Mouse (Mus musculus) forebrain, postnatal 0 days (tissue): ENCODE data around the gene Rapsn. TPM values are rescaled to one million over a fixed set of nuclear protein-coding genes. Genes with fewer than 3 reads are reported as not detected.

Experiments used
- ATAC-seq: fragments of 200-750 bp; cut with Nextera tagmentation; 2 replicates; pipeline ENCODE4 v1.8.0; 2017; ENCODE audit warnings: mild to moderate bottlenecking, moderate library complexity
- DNase-seq: peaks from one replicate; pipeline ENCODE4 v3.0.0-alpha.2; 2015
- H3K27ac ChIP-seq: fragments of 300-500 bp; sonication (generic); 2 replicates; pipeline ENCODE4 v1.5.1; 2014; ENCODE audit warnings: low read depth, mild to moderate bottlenecking, antibody characterized with exemption, low read length, moderate library complexity, mixed read lengths
- H3K27me3 ChIP-seq: fragments of 300-500 bp; sonication (generic); 2 replicates; pipeline ENCODE4 v1.6.1; 2014; ENCODE audit warnings: mild to moderate bottlenecking, low read length, mixed read lengths; ENCODE audit not compliant: insufficient read depth
- H3K36me3 ChIP-seq: fragments of 300-500 bp; sonication (generic); 2 replicates; pipeline ENCODE4 v1.6.1; 2014; ENCODE audit warnings: mild to moderate bottlenecking, moderate library complexity; ENCODE audit not compliant: insufficient read depth
- H3K4me1 ChIP-seq: fragments of 300-500 bp; sonication (generic); 2 replicates; pipeline ENCODE4 v1.6.1; 2014; ENCODE audit warnings: antibody characterized with exemption; ENCODE audit not compliant: insufficient read depth
- H3K4me2 ChIP-seq: fragments of 300-500 bp; sonication (generic); 2 replicates; pipeline ENCODE4 v1.6.1; 2014; ENCODE audit warnings: low read depth, mild to moderate bottlenecking, moderate library complexity
- H3K4me3 ChIP-seq: fragments of 300-500 bp; sonication (generic); 2 replicates; pipeline ENCODE4 v1.5.1; 2014; ENCODE audit warnings: low read depth, low read length, mixed read lengths
- H3K9ac ChIP-seq: fragments of 300-500 bp; sonication (generic); 2 replicates; pipeline ENCODE4 v1.6.1; 2014; ENCODE audit warnings: mild to moderate bottlenecking
- H3K9me3 ChIP-seq: fragments of 300-500 bp; sonication (generic); 2 replicates; pipeline ENCODE4 v1.6.1; 2016; ENCODE audit warnings: low read length
- CTCF ChIP-seq: sonication (generic); IDR thresholded peaks from 2 replicates; pipeline ENCODE4 v1.5.1; 2016; ENCODE audit warnings: antibody characterized with exemption, control low read depth, low read depth
- WGBS: fragments of 180-500 bp; shearing (Covaris S2); extraction: QIAGEN DNeasy Blood & Tissue Kit; methylation state at CpG from one replicate; pipeline ENCODE4 v1.1.7; 2014; 5-methylcytosine and 5-hydroxymethylcytosine counted together
- polyA plus RNA-seq: library from polyadenylated mRNA; unstranded; fragments of >200 nt; fragmentation: Nextera tagmentation; extraction: Ambion mirVana; gene quantifications from 2 replicates; pipeline ENCODE4 v1.2.1, GENCODE M21; 2015
- total RNA-seq: library from RNA; depleted of rRNA; stranded (reverse); fragments of >200 nt; gene quantifications from 2 replicates; pipeline ENCODE4 v1.2.3, GENCODE M21; 2014

Gene Rapsn
- total and polyA plus RNA-seq, 2 experiments from 2014 or later: 0.38 to 1.1 TPM

DNA sequence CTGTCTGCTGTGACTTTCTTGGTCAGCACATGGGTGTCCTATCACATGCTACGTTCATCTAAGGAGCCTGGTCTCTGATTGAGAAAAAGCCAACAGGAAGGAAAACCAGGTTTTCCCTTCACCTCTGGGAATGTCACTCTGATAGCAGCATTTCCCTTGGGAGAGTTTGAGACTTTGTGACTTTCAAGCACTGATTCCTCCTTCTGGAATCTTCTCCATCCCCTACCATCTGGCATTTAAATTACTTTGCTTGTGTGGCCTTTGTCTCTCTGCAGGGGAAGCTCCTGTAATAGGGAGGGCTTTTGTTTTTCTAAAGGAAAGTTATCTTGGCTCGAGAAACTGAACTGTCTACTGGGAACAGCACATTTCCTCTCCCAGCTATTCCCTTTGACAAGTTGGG, 12.3 kb upstream of the Rapsn start:
- H3K9me3 ChIP-seq: no peaks in the 10 kb centered on the region
- ATAC-seq: no peak
- no peak overlapping the region for H3K4me2 ChIP-seq
- H3K27me3 ChIP-seq: no peaks in the 10 kb centered on the region
- no peak for DNase-seq
- H3K27ac ChIP-seq: no peak overlapping the region
- 67% methylated on average over 2 of the region's 2 CpGs for WGBS
- TF ChIP-seq CTCF: no peak
- no peak overlapping the region for H3K9ac ChIP-seq
- H3K4me1 ChIP-seq: no peaks in the 10 kb centered on the region
- H3K36me3 ChIP-seq: peaks cover 11% of the 10 kb centered on the region
- H3K4me3 ChIP-seq: no peak overlapping the region

DNA sequence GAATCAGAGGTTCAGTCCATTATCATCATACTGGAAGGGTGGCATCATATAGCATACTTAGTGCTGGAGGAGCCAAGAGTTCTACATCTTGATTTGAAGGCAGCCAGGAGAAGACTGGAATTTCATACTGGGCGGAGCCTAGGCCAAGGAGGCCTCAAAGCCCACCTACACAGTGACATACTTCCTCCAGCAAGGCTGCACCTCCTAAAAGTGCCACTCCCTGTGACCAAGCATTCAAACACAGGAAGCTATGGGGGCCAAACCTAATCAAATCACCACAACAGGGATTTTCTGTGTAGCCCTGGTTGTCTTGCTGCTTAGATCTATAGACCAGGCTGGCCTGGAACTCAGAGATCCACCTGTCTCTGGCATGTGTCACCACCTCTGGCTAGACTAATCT, 11.5 kb upstream of the Rapsn start:
- no peaks in the 10 kb centered on the region for H3K27me3 ChIP-seq
- WGBS: 94% methylated on average over 1 of the region's 1 CpGs
- no peak for DNase-seq
- TF ChIP-seq CTCF: no peak
- H3K36me3 ChIP-seq: peaks cover 8% of the 10 kb centered on the region
- H3K9me3 ChIP-seq: no peaks in the 10 kb centered on the region
- H3K4me1 ChIP-seq: no peaks in the 10 kb centered on the region
- no peak overlapping the region for H3K9ac ChIP-seq
- no peak overlapping the region for H3K4me2 ChIP-seq
- no peak for ATAC-seq
- no peak overlapping the region for H3K27ac ChIP-seq
- no peak overlapping the region for H3K4me3 ChIP-seq

DNA sequence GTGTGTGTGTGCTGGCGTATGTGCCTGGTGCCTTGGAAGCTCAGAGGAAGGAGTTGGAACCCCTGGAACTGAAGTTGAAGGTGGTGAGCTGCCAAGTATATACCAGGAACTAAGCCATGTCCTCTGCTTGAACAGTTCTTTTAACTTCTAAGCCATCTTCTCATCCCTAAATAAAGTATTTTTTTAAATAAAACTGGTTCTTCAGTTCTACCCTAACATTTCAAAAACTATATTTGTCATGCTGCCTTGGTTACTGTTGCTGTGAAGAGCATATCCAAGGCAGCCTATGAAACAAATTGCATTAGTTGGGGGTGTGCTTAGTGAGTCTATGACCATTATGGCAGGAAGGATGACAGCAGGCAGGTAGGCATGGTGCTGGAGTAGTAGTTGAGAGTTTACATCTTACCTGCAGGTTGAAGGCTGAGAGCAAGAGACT, 10.3 kb upstream of the Rapsn start:
- Histone ChIP-seq H3K27me3 (no peaks in the 10 kb centered on the region), H3K9me3 (no peaks in the 10 kb centered on the region), H3K4me3 (no peak overlapping the region), H3K4me2 (no peak overlapping the region), H3K36me3 (peaks cover 3% of the 10 kb centered on the region; the same call in 1 of the 2 replicates), H3K9ac (no peak overlapping the region), H3K27ac (peak overlapping the region; percentile 54; the same call in 1 of the 2 replicates), H3K4me1 (no peaks in the 10 kb centered on the region)
- no peak for TF ChIP-seq CTCF
- ATAC-seq (peak; percentile 76), DNase-seq (peak; percentile 34)
- 64% methylated on average over 1 of the region's 1 CpGs for WGBS

DNA sequence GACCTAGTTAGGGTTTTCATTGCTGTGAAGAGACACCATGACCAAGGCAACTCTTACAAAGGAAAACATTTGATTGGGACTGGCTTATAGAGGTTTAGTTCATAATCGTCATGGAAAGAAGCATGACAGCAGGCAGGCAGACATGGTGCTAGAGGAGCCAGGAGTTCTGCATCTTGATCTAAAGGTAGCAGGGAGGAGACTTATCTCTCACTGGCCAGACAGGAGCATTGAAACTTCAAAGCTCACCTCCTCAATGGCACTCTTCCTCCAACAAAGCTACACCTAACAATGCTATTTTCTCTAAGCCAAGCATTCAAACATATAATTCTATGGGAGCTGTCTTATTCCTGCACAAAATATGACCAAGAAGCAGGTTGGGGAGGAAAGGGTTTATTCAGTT, 8.9 kb upstream of the Rapsn start:
- Histone ChIP-seq H3K4me2 (no peak overlapping the region), H3K4me1 (no peaks in the 10 kb centered on the region), H3K4me3 (no peak overlapping the region), H3K27me3 (no peaks in the 10 kb centered on the region), H3K36me3 (no peaks in the 10 kb centered on the region), H3K9me3 (no peaks in the 10 kb centered on the region), H3K9ac (no peak overlapping the region), H3K27ac (no peak overlapping the region)
- DNase-seq (no peak), ATAC-seq (no peak)
- 83% methylated on average over 1 of the region's 1 CpGs for WGBS
- TF ChIP-seq CTCF: no peak

DNA sequence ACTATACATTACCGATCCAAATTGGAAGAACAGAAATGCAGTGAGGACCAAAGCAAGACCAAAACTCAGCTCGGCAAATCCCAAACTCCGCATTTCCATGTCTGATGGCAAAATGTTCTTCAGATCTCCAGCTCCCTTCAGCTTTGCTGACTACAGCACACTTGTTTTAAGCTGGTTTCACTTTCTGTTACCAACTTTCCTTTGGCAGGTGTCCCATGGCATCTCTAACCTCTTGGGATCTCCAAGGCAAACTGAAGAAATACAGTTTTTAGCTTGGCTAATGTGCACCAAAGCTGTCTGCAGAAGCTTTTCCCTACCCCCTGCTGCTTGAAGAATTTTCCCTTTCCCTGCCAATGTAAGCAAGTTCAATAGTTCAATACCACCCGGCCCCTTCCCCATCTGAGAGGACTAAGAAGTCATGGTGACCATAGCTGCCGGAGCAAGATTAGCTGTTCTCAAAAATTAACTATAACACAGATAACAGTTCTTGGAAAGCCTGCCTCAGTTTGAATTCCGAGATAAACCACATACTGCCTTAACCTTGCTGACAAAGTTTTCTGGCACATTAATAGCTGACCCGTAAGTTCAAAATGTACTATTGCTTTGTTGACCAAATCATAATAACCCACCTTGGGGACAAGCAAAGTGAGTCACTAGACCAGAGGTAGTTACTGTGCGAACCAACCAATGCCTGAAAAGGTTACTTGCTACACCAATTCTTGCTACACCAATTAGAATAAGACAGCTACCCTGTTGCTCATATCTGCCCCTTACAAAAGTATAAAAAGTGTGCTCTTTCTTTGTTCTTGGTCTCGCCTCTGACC, 7.8 kb upstream of the Rapsn start:
- Histone ChIP-seq H3K4me3 (no peak overlapping the region), H3K27ac (no peak overlapping the region), H3K4me1 (no peaks in the 10 kb centered on the region), H3K9ac (no peak overlapping the region), H3K36me3 (no peaks in the 10 kb centered on the region), H3K9me3 (no peaks in the 10 kb centered on the region), H3K4me2 (no peak overlapping the region), H3K27me3 (no peaks in the 10 kb centered on the region)
- no peak for DNase-seq
- no peak for TF ChIP-seq CTCF
- ATAC-seq: no peak
- 79% methylated on average over 9 of the region's 9 CpGs for WGBS

DNA sequence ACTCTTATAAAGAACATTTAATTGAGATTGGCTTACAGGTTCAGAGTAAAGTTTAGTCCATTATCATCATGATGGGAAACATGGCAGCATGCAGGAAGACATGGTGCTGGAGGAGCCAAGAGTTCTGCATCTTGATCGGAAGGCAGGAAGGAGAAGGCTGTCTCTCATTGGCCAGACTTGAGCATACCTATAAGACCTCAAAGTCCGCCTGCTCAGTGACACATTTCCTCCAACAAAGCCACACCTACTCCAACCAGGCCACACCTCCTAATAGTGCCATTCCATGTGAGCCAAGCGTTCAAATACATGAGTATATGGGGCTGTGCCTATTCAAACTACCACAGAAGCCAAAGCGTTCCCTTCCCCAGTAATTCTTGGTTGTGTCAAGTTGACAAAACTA, 4.2 kb upstream of the Rapsn start:
- DNase-seq (no peak), ATAC-seq (no peak)
- Histone ChIP-seq H3K4me2 (no peak overlapping the region), H3K4me1 (no peaks in the 10 kb centered on the region), H3K4me3 (no peak overlapping the region), H3K27ac (no peak overlapping the region), H3K9me3 (no peaks in the 10 kb centered on the region), H3K9ac (no peak overlapping the region), H3K27me3 (no peaks in the 10 kb centered on the region), H3K36me3 (no peaks in the 10 kb centered on the region)
- 91% methylated on average over 4 of the region's 4 CpGs for WGBS
- TF ChIP-seq CTCF: no peak

DNA sequence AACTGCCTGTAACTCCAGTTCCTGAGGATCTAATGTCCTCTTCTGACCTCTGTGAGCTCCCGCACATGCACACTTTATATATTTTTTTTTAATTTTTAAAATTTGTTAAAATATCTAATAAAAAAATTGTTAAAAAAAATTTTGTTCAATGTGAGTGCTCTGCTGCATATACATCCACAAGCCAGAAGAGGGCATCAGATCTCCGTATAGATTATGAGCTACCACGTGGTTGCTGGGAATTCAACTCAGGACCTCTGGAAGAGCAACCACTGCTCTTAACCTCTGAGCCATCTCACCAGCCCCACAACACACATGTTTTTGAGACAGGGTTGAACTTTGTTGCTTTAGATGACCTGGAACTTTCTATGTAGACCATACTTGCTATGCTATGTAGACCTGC, 2.4 kb upstream of the Rapsn start:
- no peaks in the 10 kb centered on the region for H3K36me3 ChIP-seq
- no peaks in the 10 kb centered on the region for H3K4me1 ChIP-seq
- H3K27me3 ChIP-seq: no peaks in the 10 kb centered on the region
- WGBS: 14% methylated on average over 3 of the region's 3 CpGs
- H3K27ac ChIP-seq: no peak overlapping the region
- TF ChIP-seq CTCF: peak; percentile 24; the same call in 1 of the 2 replicates
- H3K9me3 ChIP-seq: no peaks in the 10 kb centered on the region
- no peak overlapping the region for H3K4me2 ChIP-seq
- ATAC-seq (no peak), DNase-seq (no peak)
- H3K4me3 ChIP-seq: no peak overlapping the region
- no peak overlapping the region for H3K9ac ChIP-seq
